Mouse (Mus musculus): ENCODE results near the gene Pkd1l1. TPM values are rescaled to one million over a fixed set of nuclear protein-coding genes. Genes with fewer than 3 reads are reported as not detected.

The Pkd1l1 gene
- total and polyA plus RNA-seq, 2 experiments, result 0.04 TPM; not detected in 1

DNA sequence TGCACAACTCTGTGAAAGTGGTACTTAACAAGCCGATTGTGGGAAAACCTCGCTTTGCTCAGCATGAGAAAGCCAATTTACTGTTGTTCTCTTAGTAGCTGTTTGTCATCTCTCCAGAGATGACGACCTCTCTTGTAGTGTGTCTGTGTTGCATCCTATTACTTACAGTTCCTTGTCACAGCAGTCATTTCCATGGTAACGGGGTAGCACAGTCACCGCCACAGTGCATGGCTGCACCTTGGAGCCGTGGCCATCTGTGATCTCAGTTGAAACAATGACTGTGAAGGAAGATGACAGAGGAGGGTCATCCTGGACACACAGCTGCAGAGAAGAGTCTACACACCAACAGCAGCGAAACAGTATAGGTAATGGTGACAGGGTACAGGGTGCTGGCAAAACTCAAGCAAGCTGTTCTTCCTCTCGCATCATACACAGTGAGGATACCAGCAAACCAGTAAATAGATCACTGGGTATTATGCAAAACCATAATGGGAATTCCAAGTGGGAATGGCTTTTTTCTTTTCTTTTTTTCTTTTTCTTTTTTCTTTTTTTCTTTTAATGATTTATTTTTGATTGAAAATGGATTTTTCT, 56.9 kb downstream of the Pkd1l1 start:
- 89% methylated on average over 8 of the region's 8 CpGs for WGBS
- Histone ChIP-seq H3K27me3 (ENCODE audit: control insufficient read depth, insufficient read depth, low read length) (no peaks in the 10 kb centered on the region), H3K36me3 (ENCODE audit: control insufficient read depth, insufficient read depth, low read length) (no peaks in the 10 kb centered on the region)

GRCm38 (mm10) chr11:8882793-8883192, 90.3 kb downstream of the Pkd1l1 start:
- no peak for DNase-seq (ENCODE audit: extremely low read depth, low read depth, low spot score)
- 85% methylated on average over 4 of the region's 4 CpGs for WGBS

More for the DNA sequence above, 56.9 kb downstream of the Pkd1l1 start:
- no peaks in the 10 kb centered on the region for H3K79me2 ChIP-seq (ENCODE audit: control insufficient read depth, insufficient read depth, low read length)
- H3K4me1 ChIP-seq (ENCODE audit: control insufficient read depth, insufficient read depth, low read length), result no peaks in the 10 kb centered on the region
- H3K4me3 ChIP-seq (ENCODE audit: insufficient read depth, low read depth, low read length), result no peak overlapping the region
- TF ChIP-seq POLR2A (IDR thresholded peaks at IDR 0.05; ENCODE audit: extremely low read depth, insufficient read depth, low read length), result no peak
- no peak for TF ChIP-seq CTCF (IDR thresholded peaks at IDR 0.05; ENCODE audit: low read depth, low read length)
- H3K9ac ChIP-seq (ENCODE audit: low read depth, low read length), result no peak overlapping the region
- H3K27ac ChIP-seq (replicated peaks; ENCODE audit: insufficient read depth, low read depth, low read length), result no peak overlapping the region
- no peak for DNase-seq (ENCODE audit: extremely low read depth, low read depth, low spot score)

GRCm38 (mm10) chr11:8881521-8881920, 91.5 kb downstream of the Pkd1l1 start:
- Histone ChIP-seq H3K36me3 (ENCODE audit: control insufficient read depth, insufficient read depth, low read length) (no peaks in the 10 kb centered on the region), H3K4me3 (ENCODE audit: insufficient read depth, low read depth, low read length) (no peak overlapping the region), H3K79me2 (ENCODE audit: control insufficient read depth, insufficient read depth, low read length) (no peaks in the 10 kb centered on the region), H3K9ac (ENCODE audit: low read depth, low read length) (no peak overlapping the region), H3K27me3 (ENCODE audit: control insufficient read depth, insufficient read depth, low read length) (no peaks in the 10 kb centered on the region), H3K4me1 (ENCODE audit: control insufficient read depth, insufficient read depth, low read length) (no peaks in the 10 kb centered on the region), H3K27ac (replicated peaks; ENCODE audit: insufficient read depth, low read depth, low read length) (no peak overlapping the region)
- TF ChIP-seq POLR2A (IDR thresholded peaks at IDR 0.05; ENCODE audit: extremely low read depth, insufficient read depth, low read length) (no peak), CTCF (IDR thresholded peaks at IDR 0.05; ENCODE audit: low read depth, low read length) (no peak)
- no peak for DNase-seq (ENCODE audit: extremely low read depth, low read depth, low spot score)
- WGBS, result 76% methylated on average over 2 of the region's 2 CpGs

More at GRCm38 (mm10) chr11:8882793-8883192, 90.3 kb downstream of the Pkd1l1 start:
- no peaks in the 10 kb centered on the region for H3K4me1 ChIP-seq (ENCODE audit: control insufficient read depth, insufficient read depth, low read length)
- no peaks in the 10 kb centered on the region for H3K36me3 ChIP-seq (ENCODE audit: control insufficient read depth, insufficient read depth, low read length)
- TF ChIP-seq CTCF (IDR thresholded peaks at IDR 0.05; ENCODE audit: low read depth, low read length) (no peak), POLR2A (IDR thresholded peaks at IDR 0.05; ENCODE audit: extremely low read depth, insufficient read depth, low read length) (no peak)
- H3K4me3 ChIP-seq (ENCODE audit: insufficient read depth, low read depth, low read length), result no peak overlapping the region
- no peaks in the 10 kb centered on the region for H3K27me3 ChIP-seq (ENCODE audit: control insufficient read depth, insufficient read depth, low read length)
- no peaks in the 10 kb centered on the region for H3K79me2 ChIP-seq (ENCODE audit: control insufficient read depth, insufficient read depth, low read length)
- no peak overlapping the region for H3K9ac ChIP-seq (ENCODE audit: low read depth, low read length)
- H3K27ac ChIP-seq (replicated peaks; ENCODE audit: insufficient read depth, low read depth, low read length), result no peak overlapping the region

- H3K79me2 ChIP-seq (ENCODE audit: control insufficient read depth, insufficient read depth, low read length), result no peaks in the 10 kb centered on the region
- H3K9ac ChIP-seq (ENCODE audit: low read depth, low read length), result no peak overlapping the region
- WGBS, result 95% methylated on average over 5 of the region's 5 CpGs
- DNase-seq (ENCODE audit: extremely low read depth, low read depth, low spot score), result no peak
- H3K27me3 ChIP-seq (ENCODE audit: control insufficient read depth, insufficient read depth, low read length), result no peaks in the 10 kb centered on the region
- no peaks in the 10 kb centered on the region for H3K4me1 ChIP-seq (ENCODE audit: control insufficient read depth, insufficient read depth, low read length)
- no peak overlapping the region for H3K27ac ChIP-seq (replicated peaks; ENCODE audit: insufficient read depth, low read depth, low read length)
- no peaks in the 10 kb centered on the region for H3K36me3 ChIP-seq (ENCODE audit: control insufficient read depth, insufficient read depth, low read length)
- H3K4me3 ChIP-seq (ENCODE audit: insufficient read depth, low read depth, low read length), result no peak overlapping the region
- TF ChIP-seq CTCF (IDR thresholded peaks at IDR 0.05; ENCODE audit: low read depth, low read length) (no peak), POLR2A (IDR thresholded peaks at IDR 0.05; ENCODE audit: extremely low read depth, insufficient read depth, low read length) (no peak)
Observed at GRCm38 (mm10) chr11:8870115-8870514, 103.0 kb downstream of the Pkd1l1 start.

- Histone ChIP-seq H3K27ac (replicated peaks; ENCODE audit: insufficient read depth, low read depth, low read length) (no peak overlapping the region), H3K27me3 (ENCODE audit: control insufficient read depth, insufficient read depth, low read length) (no peaks in the 10 kb centered on the region), H3K9ac (ENCODE audit: low read depth, low read length) (no peak overlapping the region), H3K4me3 (ENCODE audit: insufficient read depth, low read depth, low read length) (no peak overlapping the region), H3K4me1 (ENCODE audit: control insufficient read depth, insufficient read depth, low read length) (no peaks in the 10 kb centered on the region), H3K36me3 (ENCODE audit: control insufficient read depth, insufficient read depth, low read length) (no peaks in the 10 kb centered on the region), H3K79me2 (ENCODE audit: control insufficient read depth, insufficient read depth, low read length) (no peaks in the 10 kb centered on the region)
- TF ChIP-seq POLR2A (IDR thresholded peaks at IDR 0.05; ENCODE audit: extremely low read depth, insufficient read depth, low read length), result no peak
- TF ChIP-seq CTCF (IDR thresholded peaks at IDR 0.05; ENCODE audit: low read depth, low read length), result no peak
- WGBS, result 94% methylated on average over 7 of the region's 7 CpGs
- no peak for DNase-seq (ENCODE audit: extremely low read depth, low read depth, low spot score)
Observed at GRCm38 (mm10) chr11:8866021-8866420, 107.0 kb downstream of the Pkd1l1 start.

GRCm38 (mm10) chr11:8863955-8864675, 109.0 kb downstream of the Pkd1l1 start:
- no peaks in the 10 kb centered on the region for H3K27me3 ChIP-seq (ENCODE audit: control insufficient read depth, insufficient read depth, low read length)
- H3K79me2 ChIP-seq (ENCODE audit: control insufficient read depth, insufficient read depth, low read length), result no peaks in the 10 kb centered on the region
- WGBS, result 84% methylated on average over 8 of the region's 8 CpGs
- no peak overlapping the region for H3K4me3 ChIP-seq (ENCODE audit: insufficient read depth, low read depth, low read length)
- TF ChIP-seq POLR2A (IDR thresholded peaks at IDR 0.05; ENCODE audit: extremely low read depth, insufficient read depth, low read length), result no peak
- TF ChIP-seq CTCF (IDR thresholded peaks at IDR 0.05; ENCODE audit: low read depth, low read length), result no peak
- H3K9ac ChIP-seq (ENCODE audit: low read depth, low read length), result no peak overlapping the region
- no peaks in the 10 kb centered on the region for H3K4me1 ChIP-seq (ENCODE audit: control insufficient read depth, insufficient read depth, low read length)
- no peaks in the 10 kb centered on the region for H3K36me3 ChIP-seq (ENCODE audit: control insufficient read depth, insufficient read depth, low read length)
- H3K27ac ChIP-seq (replicated peaks; ENCODE audit: insufficient read depth, low read depth, low read length), result no peak overlapping the region
- no peak for DNase-seq (ENCODE audit: extremely low read depth, low read depth, low spot score)
